Mouse (Mus musculus): Measurements from ENCODE around the gene Gtpbp8. TPM values are rescaled to one million over a fixed set of nuclear protein-coding genes. Genes with fewer than 3 reads are reported as not detected.

The Gtpbp8 gene
- total and polyA plus RNA-seq, 3 experiments: 3.2 to 9.9 (median 8.1) TPM

- no peaks in the 10 kb centered on the region for H3K79me2 ChIP-seq (replicated peaks; ENCODE audit: control insufficient read depth, insufficient read depth, low read length)
- TF ChIP-seq CTCF (IDR thresholded peaks at IDR 0.05) (no peak), EP300 (IDR thresholded peaks at IDR 0.05; ENCODE audit: insufficient read depth, low read depth, low read length) (no peak)
- no peaks in the 10 kb centered on the region for H3K36me3 ChIP-seq (ENCODE audit: control insufficient read depth, insufficient read depth, low read length)
- H3K27me3 ChIP-seq (ENCODE audit: control insufficient read depth, insufficient read depth, low read length): no peaks in the 10 kb centered on the region
- no peak for DNase-seq
- H3K4me1 ChIP-seq (ENCODE audit: control insufficient read depth, insufficient read depth, low read length): peaks cover 3% of the 10 kb centered on the region
- no peak overlapping the region for H3K9ac ChIP-seq (ENCODE audit: low read depth, low read length)
- WGBS: 79% methylated on average over 2 of the region's 2 CpGs
- intact Hi-C loops (cut with DNase I): loop anchor here (10.0 kb wide), 1 partner anchor 46 kb away; no protein-coding TSS in a partner anchor
- no peak overlapping the region for H3K27ac ChIP-seq
- H3K4me3 ChIP-seq: no peak overlapping the region; the same call in 1 of the 2 replicates
These were observed 55.1 kb downstream of the Gtpbp8 start for GRCm38 (mm10) chr16:44691066-44691465.

DNA sequence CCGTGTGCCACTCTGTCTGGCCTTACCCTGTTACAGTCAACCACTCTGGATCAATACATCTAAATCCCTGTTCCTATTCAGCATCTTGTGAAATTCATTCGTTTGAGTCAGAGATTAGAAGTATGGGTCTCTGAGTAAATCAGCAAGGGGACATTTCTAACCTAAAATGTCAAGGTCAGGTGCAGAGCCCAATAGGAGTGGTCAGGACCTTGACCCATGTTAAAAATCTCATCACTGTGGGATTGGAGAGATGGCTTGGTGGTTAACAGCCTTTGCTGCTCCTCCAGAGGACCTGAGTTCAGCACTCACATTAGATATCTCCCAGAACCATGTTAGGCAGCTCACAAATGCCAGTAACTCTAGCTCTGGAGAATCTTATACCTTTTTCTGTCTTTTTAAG lies 55.7 kb downstream of the Gtpbp8 start:
- Histone ChIP-seq H3K9ac (ENCODE audit: low read depth, low read length) (no peak overlapping the region), H3K27me3 (ENCODE audit: control insufficient read depth, insufficient read depth, low read length) (no peaks in the 10 kb centered on the region), H3K27ac (no peak overlapping the region), H3K36me3 (ENCODE audit: control insufficient read depth, insufficient read depth, low read length) (no peaks in the 10 kb centered on the region), H3K79me2 (replicated peaks; ENCODE audit: control insufficient read depth, insufficient read depth, low read length) (no peaks in the 10 kb centered on the region), H3K4me3 (no peak overlapping the region), H3K4me1 (ENCODE audit: control insufficient read depth, insufficient read depth, low read length) (peaks cover 3% of the 10 kb centered on the region)
- intact Hi-C loops (cut with DNase I): loop anchor here (10.0 kb wide), 1 partner anchor 46 kb away; no protein-coding TSS in a partner anchor
- TF ChIP-seq EP300 (IDR thresholded peaks at IDR 0.05; ENCODE audit: insufficient read depth, low read depth, low read length) (no peak), CTCF (IDR thresholded peaks at IDR 0.05) (no peak), POLR2A (IDR thresholded peaks at IDR 0.05; ENCODE audit: insufficient read depth, low read depth, low read length) (no peak)
- DNase-seq: no peak
- WGBS: 82% methylated on average over 2 of the region's 2 CpGs

DNA sequence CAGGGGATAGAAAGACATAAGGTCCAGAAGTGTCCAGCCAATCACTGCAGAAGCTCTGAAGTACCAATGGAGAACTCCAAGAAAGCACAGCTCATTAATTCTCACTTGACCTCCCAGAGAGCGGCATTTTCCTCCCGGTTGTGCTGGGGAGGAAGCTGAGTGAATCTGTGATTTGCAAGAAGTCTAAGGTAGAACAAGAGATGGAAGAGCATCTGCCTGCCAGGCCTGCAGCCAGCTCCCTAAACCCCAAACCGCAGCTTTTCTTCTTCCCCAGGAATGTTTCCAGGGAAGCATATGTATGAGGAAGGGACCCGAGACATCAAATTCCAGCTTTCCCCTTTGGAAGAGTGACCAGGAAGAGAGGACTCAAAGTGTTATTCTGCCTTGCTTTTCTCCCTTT lies 57.7 kb downstream of the Gtpbp8 start:
- no peaks in the 10 kb centered on the region for H3K79me2 ChIP-seq (replicated peaks; ENCODE audit: control insufficient read depth, insufficient read depth, low read length)
- TF ChIP-seq CTCF (IDR thresholded peaks at IDR 0.05) (no peak), EP300 (IDR thresholded peaks at IDR 0.05; ENCODE audit: insufficient read depth, low read depth, low read length) (no peak), POLR2A (IDR thresholded peaks at IDR 0.05; ENCODE audit: insufficient read depth, low read depth, low read length) (no peak)
- no peak for DNase-seq
- H3K4me3 ChIP-seq: no peak overlapping the region
- 40% methylated on average over 4 of the region's 4 CpGs for WGBS
- no peaks in the 10 kb centered on the region for H3K27me3 ChIP-seq (ENCODE audit: control insufficient read depth, insufficient read depth, low read length)
- no peaks in the 10 kb centered on the region for H3K36me3 ChIP-seq (ENCODE audit: control insufficient read depth, insufficient read depth, low read length)
- no peak overlapping the region for H3K27ac ChIP-seq
- H3K4me1 ChIP-seq (ENCODE audit: control insufficient read depth, insufficient read depth, low read length): peaks cover 2% of the 10 kb centered on the region; the same call in 1 of the 2 replicates
- intact Hi-C loops (cut with DNase I): no loop called here
- H3K9ac ChIP-seq (ENCODE audit: low read depth, low read length): no peak overlapping the region

DNA sequence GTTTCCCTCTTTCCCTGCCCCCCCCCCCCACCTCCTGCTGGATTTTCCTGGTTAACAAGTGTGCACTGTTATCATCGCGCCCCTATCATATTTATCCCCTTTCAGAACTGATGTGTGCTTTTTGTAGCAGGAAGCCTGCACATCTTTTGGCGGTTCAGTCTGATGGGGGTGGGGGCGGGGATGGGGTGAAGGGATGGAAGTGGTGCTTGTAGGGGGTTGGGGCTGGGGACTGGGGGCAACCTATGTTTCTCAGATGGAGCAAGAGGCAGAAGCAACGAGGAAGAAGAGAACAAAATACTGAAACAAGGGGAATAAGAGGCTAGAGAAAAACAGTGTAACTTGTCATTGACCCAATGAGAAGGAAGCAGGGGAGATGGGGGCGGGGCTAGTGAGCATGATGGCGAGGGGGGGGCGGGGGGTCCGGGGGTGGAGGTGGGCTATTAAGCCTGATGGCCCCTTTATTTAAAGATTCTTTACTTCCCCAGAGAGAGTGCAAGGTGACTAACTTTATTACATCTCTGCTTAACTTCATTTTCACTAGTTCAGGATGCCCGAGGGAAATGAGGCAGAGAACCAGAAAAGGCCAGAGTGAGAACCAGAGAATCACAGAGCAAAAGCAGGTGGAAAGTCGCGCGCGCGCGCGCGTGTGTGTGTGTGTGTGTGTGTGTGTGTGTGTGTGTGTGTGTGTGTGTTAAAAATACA lies 58.3 kb downstream of the Gtpbp8 start:
- H3K4me3 ChIP-seq: no peak overlapping the region
- H3K9ac ChIP-seq (ENCODE audit: low read depth, low read length): no peak overlapping the region
- intact Hi-C loops (cut with DNase I): no loop called here
- H3K4me1 ChIP-seq (ENCODE audit: control insufficient read depth, insufficient read depth, low read length): peaks cover 2% of the 10 kb centered on the region; the same call in 1 of the 2 replicates
- no peak for DNase-seq
- H3K27ac ChIP-seq: no peak overlapping the region
- no peaks in the 10 kb centered on the region for H3K79me2 ChIP-seq (replicated peaks; ENCODE audit: control insufficient read depth, insufficient read depth, low read length)
- no peaks in the 10 kb centered on the region for H3K27me3 ChIP-seq (ENCODE audit: control insufficient read depth, insufficient read depth, low read length)
- no peaks in the 10 kb centered on the region for H3K36me3 ChIP-seq (ENCODE audit: control insufficient read depth, insufficient read depth, low read length)
- 29% methylated on average over 18 of the region's 18 CpGs for WGBS
- no peak for TF ChIP-seq POLR2A (IDR thresholded peaks at IDR 0.05; ENCODE audit: insufficient read depth, low read depth, low read length)
- no peak for TF ChIP-seq EP300 (IDR thresholded peaks at IDR 0.05; ENCODE audit: insufficient read depth, low read depth, low read length)
- TF ChIP-seq CTCF (IDR thresholded peaks at IDR 0.05): no peak

- Histone ChIP-seq H3K27ac (no peak overlapping the region), H3K9ac (ENCODE audit: low read depth, low read length) (no peak overlapping the region), H3K4me3 (no peak overlapping the region), H3K27me3 (ENCODE audit: control insufficient read depth, insufficient read depth, low read length) (no peaks in the 10 kb centered on the region), H3K79me2 (replicated peaks; ENCODE audit: control insufficient read depth, insufficient read depth, low read length) (no peaks in the 10 kb centered on the region), H3K36me3 (ENCODE audit: control insufficient read depth, insufficient read depth, low read length) (no peaks in the 10 kb centered on the region), H3K4me1 (ENCODE audit: control insufficient read depth, insufficient read depth, low read length) (peaks cover 2% of the 10 kb centered on the region; the same call in 1 of the 2 replicates)
- TF ChIP-seq CTCF (IDR thresholded peaks at IDR 0.05) (no peak), EP300 (IDR thresholded peaks at IDR 0.05; ENCODE audit: insufficient read depth, low read depth, low read length) (no peak), POLR2A (IDR thresholded peaks at IDR 0.05; ENCODE audit: insufficient read depth, low read depth, low read length) (no peak)
- intact Hi-C loops (cut with DNase I): no loop called here
- DNase-seq: no peak
- WGBS: 69% methylated on average over 20 of the region's 20 CpGs
These were observed 59.0 kb downstream of the Gtpbp8 start for GRCm38 (mm10) chr16:44686991-44687718.

Other genes with a start within 250 kb of the Gtpbp8 start
- 1 to 10 TPM; 3.5 to 4.2 TPM for gene Boc, start 187.5 kb downstream of the Gtpbp8 start, total RNA-seq (2021)
- gene Boc, start 187.5 kb downstream of the Gtpbp8 start, polyA plus RNA-seq (2012; rRNA removed): 4.4 and 5.6 TPM in 2 replicates
- gene Nepro, start 22.1 kb downstream of the Gtpbp8 start, total RNA-seq (2021): 1 to 10 TPM; 4.0 to 4.9 TPM
- gene Nepro, start 22.1 kb downstream of the Gtpbp8 start, polyA plus RNA-seq (2012; rRNA removed): 1.3 and 2.9 TPM in 2 replicates
- under 1 TPM; 0.32 to 0.42 TPM for gene Cd200r1, start 19.4 kb upstream of the Gtpbp8 start, total RNA-seq (2021)
- 0.23 and 0.82 TPM in 2 replicates for gene Cd200r1, start 19.4 kb upstream of the Gtpbp8 start, polyA plus RNA-seq (2012; rRNA removed)
- gene Cd200r4, start 65.4 kb upstream of the Gtpbp8 start, total RNA-seq (2021): not detected
- gene Cd200r4, start 65.4 kb upstream of the Gtpbp8 start, polyA plus RNA-seq (2012; rRNA removed): 0.16 TPM in 1 of 2 replicates, not detected in the other
- not detected for gene Cd200r2, start 120.7 kb upstream of the Gtpbp8 start, total RNA-seq (2021)
- gene Cd200r2, start 120.7 kb upstream of the Gtpbp8 start, polyA plus RNA-seq (2012; rRNA removed): not detected in 2 replicates
- gene Cd200r3, start 197.3 kb upstream of the Gtpbp8 start, total RNA-seq (2021): not detected
- not detected in 2 replicates for gene Cd200r3, start 197.3 kb upstream of the Gtpbp8 start, polyA plus RNA-seq (2012; rRNA removed)